Mouse (Mus musculus): ENCODE results near the gene Gm4881. TPM values are rescaled to one million over a fixed set of nuclear protein-coding genes. Genes with fewer than 3 reads are reported as not detected.
"Not testable (repeated sequence)": the region's sequence is repeated elsewhere in the genome, so short reads cannot be mapped to it uniquely, and the experiment has no call there.

The Gm4881 gene
- polyA plus RNA-seq, 1 experiment = not detected

DNA sequence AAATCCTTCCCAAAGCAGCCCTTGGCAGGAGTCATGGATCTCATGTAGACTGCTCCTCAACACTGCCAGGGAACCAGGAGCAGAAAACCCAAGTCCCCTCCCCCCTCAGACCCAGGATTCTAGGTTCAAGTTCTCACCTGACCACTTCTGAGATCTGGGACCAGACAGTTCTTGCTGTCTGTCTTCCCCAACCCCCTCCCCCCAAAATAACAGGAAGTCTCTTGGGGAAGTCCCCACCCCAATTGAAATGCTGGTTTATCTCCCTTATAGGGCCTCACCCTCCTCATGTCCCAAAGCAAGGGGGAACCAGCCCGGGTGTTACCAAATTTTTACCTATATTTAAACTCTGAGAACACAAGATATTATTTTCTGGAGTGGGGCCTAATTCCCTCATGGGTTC lies 42.5 kb downstream of the Gm4881 start:
- TF ChIP-seq POLR2A (IDR thresholded peaks at IDR 0.05; ENCODE audit: borderline replicate concordance, low read depth, low read length) = no peak
- no peak for TF ChIP-seq CTCF (IDR thresholded peaks at IDR 0.05; ENCODE audit: low read depth, low read length)
- H3K27ac ChIP-seq (ENCODE audit: insufficient read depth, low read depth, low read length) = peak overlapping the region; percentile 70
- peaks cover 14% of the 10 kb centered on the region for H3K4me1 ChIP-seq (ENCODE audit: control insufficient read depth, insufficient read depth, low read length)
- H3K4me3 ChIP-seq (ENCODE audit: insufficient read depth, low read length) = no peak overlapping the region

DNA sequence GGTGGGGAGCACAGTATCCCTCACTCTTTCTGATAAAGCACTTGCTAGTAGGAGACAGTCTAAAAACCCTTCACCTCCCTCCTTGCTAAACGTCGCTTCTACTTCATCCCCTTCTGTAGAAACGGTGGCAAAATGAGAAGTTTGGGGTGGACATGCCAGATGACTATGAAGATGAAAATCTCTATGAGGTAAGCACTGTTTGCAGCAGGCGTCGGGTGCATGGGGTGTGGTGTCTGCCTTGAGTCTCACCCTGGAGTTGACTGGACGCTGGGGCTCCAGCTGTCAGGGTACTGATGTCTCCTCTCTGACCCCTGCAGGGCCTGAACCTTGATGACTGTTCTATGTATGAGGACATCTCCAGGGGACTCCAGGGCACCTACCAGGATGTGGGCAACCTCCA lies 43.2 kb downstream of the Gm4881 start:
- Histone ChIP-seq H3K4me3 (ENCODE audit: insufficient read depth, low read length) (no peak overlapping the region), H3K4me1 (ENCODE audit: control insufficient read depth, insufficient read depth, low read length) (peaks cover 14% of the 10 kb centered on the region), H3K27ac (ENCODE audit: insufficient read depth, low read depth, low read length) (no peak overlapping the region)
- TF ChIP-seq CTCF (IDR thresholded peaks at IDR 0.05; ENCODE audit: low read depth, low read length) (no peak), POLR2A (IDR thresholded peaks at IDR 0.05; ENCODE audit: borderline replicate concordance, low read depth, low read length) (no peak)

DNA sequence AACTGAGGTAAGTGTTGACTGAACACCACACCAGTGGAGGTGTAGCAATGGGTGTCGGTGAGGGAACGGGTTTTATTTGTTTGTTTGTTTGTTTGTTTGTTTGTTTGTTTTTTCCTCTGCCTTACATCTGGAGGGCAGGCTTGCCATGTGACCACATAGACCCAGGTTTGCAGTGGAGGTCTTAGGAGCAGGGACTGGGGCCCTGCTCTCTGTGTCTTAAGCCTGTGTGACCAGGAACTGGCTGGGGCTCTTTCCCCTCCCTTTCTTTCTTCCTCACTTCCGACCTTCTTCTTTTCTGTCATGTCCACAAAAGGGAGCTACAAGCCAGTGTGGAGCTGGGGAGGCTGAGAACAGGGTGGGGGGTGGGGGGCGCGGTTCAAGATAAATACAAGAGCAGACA lies 46.3 kb downstream of the Gm4881 start:
- TF ChIP-seq POLR2A (IDR thresholded peaks at IDR 0.05; ENCODE audit: borderline replicate concordance, low read depth, low read length) (no peak), CTCF (IDR thresholded peaks at IDR 0.05; ENCODE audit: low read depth, low read length) (no peak)
- H3K4me3 ChIP-seq (ENCODE audit: insufficient read depth, low read length) = no peak overlapping the region
- H3K27ac ChIP-seq (ENCODE audit: insufficient read depth, low read depth, low read length) = no peak overlapping the region
- H3K4me1 ChIP-seq (ENCODE audit: control insufficient read depth, insufficient read depth, low read length) = peaks cover 10% of the 10 kb centered on the region

GRCm38 (mm10) chr7:24897224-24897623 lies 47.1 kb downstream of the Gm4881 start, which contains the start of gene Cd79a:
TSS of gene Cd79a (plus strand) at chr7:24897381.
- Histone ChIP-seq H3K4me3 (ENCODE audit: insufficient read depth, low read length) (no peak within 1 kb of the TSS), H3K27ac (ENCODE audit: insufficient read depth, low read depth, low read length) (no peak within 1 kb of the TSS), H3K4me1 (ENCODE audit: control insufficient read depth, insufficient read depth, low read length) (peaks cover 6% of the 10 kb centered on the region)
- TF ChIP-seq CTCF (IDR thresholded peaks at IDR 0.05; ENCODE audit: low read depth, low read length) (no peak), POLR2A (IDR thresholded peaks at IDR 0.05; ENCODE audit: borderline replicate concordance, low read depth, low read length) (no peak)

DNA sequence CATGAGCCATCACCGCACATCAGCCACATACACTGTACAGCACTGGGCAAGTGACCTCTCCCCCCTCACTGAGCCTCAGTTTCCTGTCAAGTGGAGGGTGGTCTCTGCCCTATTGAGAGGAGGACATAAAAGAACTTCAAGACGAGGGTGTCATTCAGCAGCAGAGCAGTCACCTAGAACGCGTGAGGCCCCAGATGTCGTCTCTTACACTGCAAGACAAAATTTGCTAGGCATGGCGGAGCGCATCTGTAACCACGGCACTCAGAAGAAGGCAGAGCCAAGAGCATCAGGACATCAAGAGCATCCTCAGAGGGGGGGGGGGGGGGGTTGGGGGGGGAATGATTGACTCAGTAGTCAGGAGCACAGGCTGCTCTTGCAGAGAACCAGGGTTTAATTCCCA lies 48.0 kb downstream of the Gm4881 start:
- no peaks in the 10 kb centered on the region for H3K4me1 ChIP-seq (ENCODE audit: control insufficient read depth, insufficient read depth, low read length)
- no peak overlapping the region for H3K27ac ChIP-seq (ENCODE audit: insufficient read depth, low read depth, low read length)
- H3K4me3 ChIP-seq (ENCODE audit: insufficient read depth, low read length) = no peak overlapping the region
- TF ChIP-seq POLR2A (IDR thresholded peaks at IDR 0.05; ENCODE audit: borderline replicate concordance, low read depth, low read length) (no peak), CTCF (IDR thresholded peaks at IDR 0.05; ENCODE audit: low read depth, low read length) (no peak)

GRCm38 (mm10) chr7:24895749-24896148 lies 48.5 kb downstream of the Gm4881 start:
- not testable (repeated sequence) for H3K4me1 ChIP-seq (ENCODE audit: control insufficient read depth, insufficient read depth, low read length); H3K4me3 ChIP-seq (ENCODE audit: insufficient read depth, low read length); H3K27ac ChIP-seq (ENCODE audit: insufficient read depth, low read depth, low read length)

DNA sequence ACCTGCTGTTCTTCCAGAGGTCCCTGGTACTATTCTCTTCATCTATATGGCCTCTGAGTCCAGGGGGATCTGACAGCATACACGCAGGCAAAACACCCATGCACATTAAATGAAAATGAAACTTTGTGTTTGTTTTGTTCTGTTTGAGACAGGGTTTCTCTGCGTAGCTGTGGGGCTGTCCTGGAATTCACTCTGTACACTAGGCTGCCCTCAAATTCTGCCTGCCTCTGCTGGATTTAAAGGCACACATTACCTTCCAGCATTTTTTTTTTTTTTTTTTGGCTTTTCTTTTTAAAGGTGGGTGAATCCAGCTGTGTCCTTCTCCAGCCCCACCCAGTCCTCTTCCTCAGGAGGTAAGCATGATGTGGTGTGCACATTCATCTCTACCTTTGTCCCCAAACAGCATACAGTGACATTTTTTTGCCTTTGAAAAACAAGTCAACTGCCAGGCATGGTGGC lies 52.1 kb downstream of the Gm4881 start:
- no peak for TF ChIP-seq POLR2A (IDR thresholded peaks at IDR 0.05; ENCODE audit: borderline replicate concordance, low read depth, low read length)
- TF ChIP-seq CTCF (IDR thresholded peaks at IDR 0.05; ENCODE audit: low read depth, low read length) = no peak
- H3K27ac ChIP-seq (ENCODE audit: insufficient read depth, low read depth, low read length) = no peak overlapping the region
- H3K4me3 ChIP-seq (ENCODE audit: insufficient read depth, low read length) = no peak overlapping the region
- H3K4me1 ChIP-seq (ENCODE audit: control insufficient read depth, insufficient read depth, low read length) = no peaks in the 10 kb centered on the region

DNA sequence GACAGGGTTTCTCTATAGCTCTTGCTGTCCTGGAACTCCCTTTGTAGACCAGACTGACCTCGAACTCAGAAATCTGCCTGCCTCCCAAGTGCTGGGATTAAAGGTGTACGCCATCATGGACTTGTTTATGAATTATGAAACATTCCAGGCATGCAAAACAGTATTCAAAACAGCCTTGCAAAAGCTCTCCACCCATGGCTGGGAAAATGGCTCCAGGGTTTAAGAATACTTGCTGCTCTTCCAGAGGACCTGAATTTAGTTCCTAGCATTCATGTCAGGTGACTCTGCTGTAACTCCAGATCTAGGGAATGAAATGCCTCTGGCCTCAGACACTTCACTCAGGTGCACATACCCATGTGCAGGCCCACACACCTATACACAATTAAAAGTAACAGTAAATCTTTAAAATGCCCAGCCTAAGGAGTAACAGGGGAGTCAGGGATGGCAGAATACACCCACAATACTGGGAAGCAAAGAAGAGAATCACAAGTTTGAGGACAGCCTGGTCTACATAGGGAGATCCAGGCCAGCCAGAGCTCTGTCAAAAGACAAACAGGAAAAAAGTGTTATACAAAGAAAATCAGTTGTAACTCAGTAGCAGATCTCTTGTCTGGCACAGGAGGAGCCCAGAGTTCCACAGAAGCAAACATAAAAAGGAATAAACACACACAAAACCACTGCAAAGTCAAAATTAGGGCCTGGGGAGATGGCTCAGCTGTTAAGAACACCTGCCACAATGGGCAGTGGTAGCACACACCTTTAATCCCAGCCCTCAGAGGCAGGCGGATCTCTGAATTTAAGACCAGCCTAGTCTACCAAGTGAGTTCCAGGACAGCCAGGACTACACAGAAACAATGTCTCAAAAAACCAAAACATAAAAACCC lies 52.8 kb downstream of the Gm4881 start:
- no peak for TF ChIP-seq CTCF (IDR thresholded peaks at IDR 0.05; ENCODE audit: low read depth, low read length)
- TF ChIP-seq POLR2A (IDR thresholded peaks at IDR 0.05; ENCODE audit: borderline replicate concordance, low read depth, low read length) = no peak
- Histone ChIP-seq H3K4me3 (ENCODE audit: insufficient read depth, low read length) (no peak overlapping the region), H3K4me1 (ENCODE audit: control insufficient read depth, insufficient read depth, low read length) (0 out of 2 replicates have a peak, but pooled peaks cover 4% of the 10 kb centered on the region), H3K27ac (ENCODE audit: insufficient read depth, low read depth, low read length) (no peak overlapping the region)

DNA sequence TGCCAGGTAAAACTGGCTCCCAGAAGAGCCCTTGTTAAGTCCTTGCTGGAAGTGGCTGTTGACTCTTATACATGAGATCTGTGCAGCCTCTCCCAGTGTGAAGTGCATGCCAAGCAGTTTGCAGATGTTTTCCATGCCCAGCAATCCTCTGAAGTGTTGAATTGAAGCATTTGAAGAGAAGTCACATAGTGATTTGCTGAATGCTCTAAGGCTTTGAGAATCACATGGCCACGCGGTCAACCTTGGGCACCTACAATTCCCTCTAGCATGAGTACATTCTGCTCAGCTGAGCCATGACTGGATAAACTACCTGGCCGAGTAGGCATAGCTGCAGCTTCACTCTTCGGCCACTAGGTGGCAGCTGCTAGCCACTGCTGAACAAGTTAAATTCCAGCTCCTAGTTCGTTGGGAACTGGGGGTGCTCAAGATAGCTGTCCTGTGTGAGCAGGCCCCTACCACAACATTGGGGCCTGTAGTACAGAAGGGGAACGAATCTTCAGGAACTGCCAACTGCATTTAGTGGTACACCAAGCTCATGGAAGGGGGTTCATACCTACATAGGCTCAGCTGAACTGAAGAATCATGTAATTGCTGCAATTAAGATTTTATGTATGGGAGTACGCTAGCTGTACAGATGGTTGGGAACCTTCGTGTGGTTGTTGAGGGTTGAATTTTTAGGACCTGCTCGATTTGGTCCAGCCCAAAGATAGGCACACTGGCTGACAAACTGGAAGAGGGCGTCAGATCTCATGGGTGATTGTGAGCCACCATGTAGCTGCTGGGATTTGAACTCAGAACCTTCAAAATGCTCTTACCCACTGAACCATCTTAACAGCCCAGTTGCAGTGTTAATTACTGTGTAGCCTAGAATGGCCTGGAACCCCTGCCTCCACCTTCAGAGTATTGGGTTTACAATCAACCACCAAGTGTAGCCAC lies 53.7 kb downstream of the Gm4881 start:
- 0 out of 2 replicates have a peak, but pooled peaks cover 4% of the 10 kb centered on the region for H3K4me1 ChIP-seq (ENCODE audit: control insufficient read depth, insufficient read depth, low read length)
- H3K4me3 ChIP-seq (ENCODE audit: insufficient read depth, low read length) = no peak overlapping the region
- TF ChIP-seq CTCF (IDR thresholded peaks at IDR 0.05; ENCODE audit: low read depth, low read length) (peak; percentile 92), POLR2A (IDR thresholded peaks at IDR 0.05; ENCODE audit: borderline replicate concordance, low read depth, low read length) (no peak)
- no peak overlapping the region for H3K27ac ChIP-seq (ENCODE audit: insufficient read depth, low read depth, low read length)

Data from bone marrow macrophage, adult 2 months (primary cell).